Comparison of ENCODE assay signal across 21 mouse cellular contexts in the genomic region with DNA sequence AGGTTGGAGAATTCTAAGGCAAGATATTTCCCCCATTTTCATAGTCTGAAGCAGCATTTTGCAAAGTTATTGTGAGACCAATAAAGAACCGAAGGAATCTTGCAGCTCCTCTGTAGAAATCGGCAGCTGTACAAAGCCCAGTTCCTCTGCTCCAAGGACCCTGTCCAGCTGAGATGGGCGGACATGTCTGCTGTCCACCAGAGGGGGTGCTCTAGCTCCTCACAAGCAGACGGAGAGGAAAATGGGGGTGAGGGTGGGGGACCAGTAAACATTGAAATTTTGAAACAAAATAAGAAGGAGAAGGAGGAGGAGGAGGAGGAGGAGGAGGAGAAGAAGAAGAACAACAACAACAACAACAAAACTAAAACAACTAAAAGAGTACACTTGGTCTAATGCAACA. TPM values are rescaled to one million over a fixed set of nuclear protein-coding genes. Genes with fewer than 3 reads are reported as not detected.
DNase-seq lines count a peak whose midpoint lies in the region; ATAC-seq and TF ChIP-seq lines count a peak whose summit lies in the region.
"Had no signal": no experiment of that assay in that cellular context is flagged by ENCODE, and none has a peak within 500 bp of the region (broad histone marks: within the 10 kb centered on the region; RNA-seq: fewer than 3 reads in every experiment).

No protein-coding gene starts in this region.

- no peak overlapping the region for H3K4me3 ChIP-seq in heart, postnatal 0 days (ENCODE audit: low read depth, low read length)
- no peak overlapping the region for H3K4me3 ChIP-seq in liver, adult 2 months (ENCODE audit: insufficient read depth, low read depth, low read length)
- H3K4me3 ChIP-seq in liver, embryonic 12.5 days = no peak overlapping the region
- no peak overlapping the region for H3K4me3 ChIP-seq in CH12.LX (replicated peaks in 1 of 3; ENCODE audit: low read depth in 2 of 3, low read length in 2 of 3, poor library complexity in 1 of 3)
- H3K4me3 ChIP-seq in left cerebral cortex, adult 2 months = no peak overlapping the region
- H3K4me3 ChIP-seq: embryonic facial prominence, embryonic 15.5 days; kidney, embryonic 15.5 days; midbrain, embryonic 10.5 days; neural tube, embryonic 13.5 days had no signal

- H3K9ac ChIP-seq in heart, postnatal 0 days (replicated peaks; ENCODE audit: low read depth, low read length) = no peak overlapping the region
- H3K9ac ChIP-seq in liver, adult 2 months (ENCODE audit: low read depth, low read length) = no peak overlapping the region
- no peak overlapping the region for H3K9ac ChIP-seq in liver, embryonic 12.5 days
- no peak overlapping the region for H3K9ac ChIP-seq in CH12.LX (ENCODE audit: insufficient read depth, low read depth)
- H3K9ac ChIP-seq: embryonic facial prominence, embryonic 15.5 days; kidney, embryonic 15.5 days; neural tube, embryonic 13.5 days had no signal

- peak; percentile 13 for TF ChIP-seq RAD21 in CH12.LX (IDR thresholded peaks at IDR 0.05; ENCODE audit: low read depth, low read length)

- intact Hi-C loops in left cerebral cortex, adult 2 months (cut with DNase I) = no loop called here
- intact Hi-C loops in left cerebral cortex, postnatal 14 days (cut with DNase I) = no loop called here

- H3K4me2 ChIP-seq in heart, postnatal 0 days (ENCODE audit: low read depth, low read length) = no peak overlapping the region
- no peak overlapping the region for H3K4me2 ChIP-seq in liver, embryonic 12.5 days
- H3K4me2 ChIP-seq in CH12.LX (ENCODE audit: insufficient read depth, low read depth, poor library complexity, severe bottlenecking) = no peak overlapping the region
- H3K4me2 ChIP-seq: embryonic facial prominence, embryonic 15.5 days; heart, embryonic 11.5 days; kidney, embryonic 15.5 days; neural tube, embryonic 13.5 days had no signal

- in situ Hi-C loops in CH12.LX (cut with MboI; ENCODE audit: low pct_ligation_motif_present, low pct_unique_long_range_greater_than_20kb, low sequenced_read_pairs) = no loop called here

- no peak for TF ChIP-seq POLR2A in liver, adult 2 months (IDR thresholded peaks at IDR 0.05; ENCODE audit: extremely low read depth, insufficient read depth, low read length)
- TF ChIP-seq POLR2A in CH12.LX (IDR thresholded peaks at IDR 0.05; ENCODE audit: low read depth, low read length) = no peak

- H3K27me3 ChIP-seq in heart, postnatal 0 days (ENCODE audit: control insufficient read depth, insufficient read depth, low read length) = no peaks in the 10 kb centered on the region
- 0 out of 2 replicates have a peak, but pooled peaks cover 3% of the 10 kb centered on the region for H3K27me3 ChIP-seq in liver, adult 2 months (ENCODE audit: control insufficient read depth, insufficient read depth, low read length)
- H3K27me3 ChIP-seq in liver, embryonic 12.5 days (replicated peaks) = peaks cover 15% of the 10 kb centered on the region; the same call in 1 of the 2 replicates
- H3K27me3 ChIP-seq in CH12.LX (replicated peaks) = no peaks in the 10 kb centered on the region
- H3K27me3 ChIP-seq: embryonic facial prominence, embryonic 15.5 days; kidney, embryonic 15.5 days; neural tube, embryonic 13.5 days had no signal

- DNase-seq in heart, postnatal 0 days (ENCODE audit: low spot score) = no peak
- DNase-seq in heart, adult 11 months = no peak
- no peak for DNase-seq in liver, adult 2 months (ENCODE audit: extremely low read depth, low read depth, low spot score)
- no peak for DNase-seq in CH12.LX (ENCODE audit: extremely low read depth)
- peak; percentile 20 for DNase-seq in MN1 (ENCODE audit: low spot score)
- no peak for DNase-seq in left cerebral cortex, adult 2 months (ENCODE audit: extremely low spot score in 1 of 2, low spot score in 2 of 2)
- no peak for DNase-seq in left cerebral cortex, postnatal 14 days (ENCODE audit: low spot score in 2 of 2)
- DNase-seq: adrenal gland, adult 8-10 months; cerebellum, adult 9-10 months; gastrocnemius, postnatal 36 days; heart, postnatal 36 days; lung, postnatal 14 days; right cerebral cortex, postnatal 25 days had no signal

- dilution Hi-C loops in CH12.LX (cut with MboI; ENCODE audit: extremely low pct_ligation_motif_present, extremely low pct_unique_long_range_greater_than_20kb, low sequenced_read_pairs) = no loop called here

- peak; percentile 49 for TF ChIP-seq CTCF in heart, postnatal 0 days (IDR thresholded peaks at IDR 0.05; ENCODE audit: low read depth)
- peak; percentile 29 for TF ChIP-seq CTCF in liver, adult 2 months (IDR thresholded peaks at IDR 0.05; ENCODE audit: low read depth, low read length)
- TF ChIP-seq CTCF in CH12.LX (conservative IDR thresholded peaks at IDR 0.05 in 1 of 2, IDR thresholded peaks at IDR 0.05 in 1 of 2; ENCODE audit: low read depth in 2 of 2, low read length in 2 of 2) = peak in 1 of 2 experiments; percentile 41; a peak in 2 of 4 replicates
- no peak; the same call in 1 of the 2 replicates for TF ChIP-seq CTCF in left cerebral cortex, adult 2 months (IDR thresholded peaks at IDR 0.05)

- no peaks in the 10 kb centered on the region for H3K4me1 ChIP-seq in heart, postnatal 0 days (ENCODE audit: control insufficient read depth, insufficient read depth)
- no peaks in the 10 kb centered on the region for H3K4me1 ChIP-seq in liver, adult 2 months (ENCODE audit: control insufficient read depth, insufficient read depth, low read length)
- no peaks in the 10 kb centered on the region for H3K4me1 ChIP-seq in liver, embryonic 12.5 days
- H3K4me1 ChIP-seq in CH12.LX (ENCODE audit: control insufficient read depth in 1 of 2, insufficient read depth in 2 of 2) = peaks cover 0 to 18% of the 10 kb centered on the region in 2 experiments; a peak in 2 of 4 replicates
- H3K4me1 ChIP-seq: embryonic facial prominence, embryonic 15.5 days; midbrain, embryonic 10.5 days; neural tube, embryonic 13.5 days had no signal

- 56% methylated on average over 4 of the region's 4 CpGs for WGBS in heart, postnatal 0 days
- 73% methylated on average over 4 of the region's 4 CpGs for WGBS in liver, adult 2 months
- 57% methylated on average over 4 of the region's 4 CpGs for WGBS in liver, embryonic 12.5 days (ENCODE audit: insufficient replicate concordance)

- no peak overlapping the region for H3K27ac ChIP-seq in heart, postnatal 0 days (ENCODE audit: low read depth)
- H3K27ac ChIP-seq in liver, adult 2 months (replicated peaks; ENCODE audit: insufficient read depth, low read depth, low read length) = no peak overlapping the region
- no peak overlapping the region for H3K27ac ChIP-seq in liver, embryonic 12.5 days
- no peak overlapping the region for H3K27ac ChIP-seq in CH12.LX (ENCODE audit: insufficient read depth, low read depth)
- no peak overlapping the region for H3K27ac ChIP-seq in left cerebral cortex, adult 2 months
- H3K27ac ChIP-seq: embryonic facial prominence, embryonic 15.5 days; kidney, embryonic 15.5 days; midbrain, embryonic 10.5 days; neural tube, embryonic 13.5 days had no signal

- H3K79me2 ChIP-seq in liver, adult 2 months (ENCODE audit: control insufficient read depth, insufficient read depth, low read length) = no peaks in the 10 kb centered on the region
- H3K79me2 ChIP-seq in CH12.LX (replicated peaks; ENCODE audit: control insufficient read depth, extremely low read depth, insufficient read depth, poor library complexity, severe bottlenecking) = no peaks in the 10 kb centered on the region

- ATAC-seq in heart, postnatal 0 days (ENCODE audit: insufficient read depth, low read depth) = no peak
- no peak for ATAC-seq in liver, embryonic 12.5 days
- ATAC-seq: hindbrain, embryonic 16.5 days had no signal

- H3K36me3 ChIP-seq in heart, postnatal 0 days (replicated peaks; ENCODE audit: control insufficient read depth, insufficient read depth, low read length) = no peaks in the 10 kb centered on the region
- no peaks in the 10 kb centered on the region for H3K36me3 ChIP-seq in liver, adult 2 months (ENCODE audit: control insufficient read depth, insufficient read depth, low read length)
- no peaks in the 10 kb centered on the region for H3K36me3 ChIP-seq in liver, embryonic 12.5 days
- no peaks in the 10 kb centered on the region for H3K36me3 ChIP-seq in CH12.LX (replicated peaks in 1 of 2; ENCODE audit: control insufficient read depth in 1 of 2, insufficient read depth in 1 of 2, low read length in 1 of 2)
- H3K36me3 ChIP-seq: embryonic facial prominence, embryonic 15.5 days; G1E; kidney, embryonic 15.5 days; midbrain, embryonic 10.5 days; neural tube, embryonic 13.5 days had no signal

- H3K9me3 ChIP-seq in heart, postnatal 0 days (replicated peaks; ENCODE audit: control insufficient read depth, low read length) = no peaks in the 10 kb centered on the region
- H3K9me3 ChIP-seq in liver, embryonic 12.5 days (replicated peaks) = no peaks in the 10 kb centered on the region
- no peaks in the 10 kb centered on the region for H3K9me3 ChIP-seq in CH12.LX (replicated peaks; ENCODE audit: low read length)
- H3K9me3 ChIP-seq: embryonic facial prominence, embryonic 15.5 days; kidney, embryonic 15.5 days; midbrain, embryonic 10.5 days; neural tube, embryonic 13.5 days had no signal

- TF ChIP-seq EP300 in heart, postnatal 0 days (IDR thresholded peaks at IDR 0.05; ENCODE audit: low read depth) = no peak
- TF ChIP-seq EP300 in CH12.LX (IDR thresholded peaks at IDR 0.05; ENCODE audit: low read length) = no peak

TF ChIP-seq in CH12.LX, 34 proteins besides CTCF, POLR2A, EP300 and RAD21:
- no peak for TF ChIP-seq TCF12 (IDR thresholded peaks at IDR 0.05; ENCODE audit: low read depth, low read length)
- TF ChIP-seq MAX (IDR thresholded peaks at IDR 0.05; ENCODE audit: low read length) = no peak
- TF ChIP-seq KAT2A (IDR thresholded peaks at IDR 0.05; ENCODE audit: insufficient replicate concordance, low read length) = no peak
- TF ChIP-seq JUND (conservative IDR thresholded peaks at IDR 0.05; ENCODE audit: low read depth, low read length) = no peak

RNA-seq across cellular contexts. Expression of a gene that starts 12.1 kb away (rescaled TPM):
- 19.7 and 39.9 TPM in 2 replicates for total RNA-seq in heart, postnatal 0 days (2014; rRNA removed; ENCODE audit: low replicate concordance)
- 25.4 and 30.6 TPM in 2 replicates for polyA plus RNA-seq in heart, postnatal 0 days (2015; fragmentation: Nextera tagmentation; extraction: Ambion mirVana)
- 26.6 and 28.9 TPM in 2 replicates for total RNA-seq in liver, adult 2 months (2014; rRNA removed)
- polyA plus RNA-seq in liver, adult 2 months (2012; rRNA removed) = 6.5 and 18.1 TPM in 2 replicates
- polyA plus RNA-seq in liver, embryonic 12.5 days (2016; fragmentation: Nextera tagmentation; extraction: Ambion mirVana) = 15.1 and 15.2 TPM in 2 replicates
- total RNA-seq in CH12.LX (2012; rRNA removed) (10.2 and 11.9 TPM in 2 replicates), CH12.LX (2014; rRNA removed) (14.9 and 15.8 TPM in 2 replicates)
- 11.8 and 13.5 TPM in 2 replicates for polyA plus RNA-seq in CH12.LX (2012; ENCODE audit: insufficient read length, low read depth)
- total RNA-seq in left cerebral cortex, adult 2 months (2021) = 10 to 100 TPM; 67.8 to 69.2 TPM
- total RNA-seq in left cerebral cortex, postnatal 14 days (2021) = 10 to 100 TPM; 41.8 to 45.2 TPM
